Mouse (Mus musculus): ENCODE data around the gene Hist1h3f. TPM values are rescaled to one million over a fixed set of nuclear protein-coding genes. Genes with fewer than 3 reads are reported as not detected.

Gene Hist1h3f
- polyA plus RNA-seq, 1 experiment from 2014 or later = 1.4 TPM

DNA sequence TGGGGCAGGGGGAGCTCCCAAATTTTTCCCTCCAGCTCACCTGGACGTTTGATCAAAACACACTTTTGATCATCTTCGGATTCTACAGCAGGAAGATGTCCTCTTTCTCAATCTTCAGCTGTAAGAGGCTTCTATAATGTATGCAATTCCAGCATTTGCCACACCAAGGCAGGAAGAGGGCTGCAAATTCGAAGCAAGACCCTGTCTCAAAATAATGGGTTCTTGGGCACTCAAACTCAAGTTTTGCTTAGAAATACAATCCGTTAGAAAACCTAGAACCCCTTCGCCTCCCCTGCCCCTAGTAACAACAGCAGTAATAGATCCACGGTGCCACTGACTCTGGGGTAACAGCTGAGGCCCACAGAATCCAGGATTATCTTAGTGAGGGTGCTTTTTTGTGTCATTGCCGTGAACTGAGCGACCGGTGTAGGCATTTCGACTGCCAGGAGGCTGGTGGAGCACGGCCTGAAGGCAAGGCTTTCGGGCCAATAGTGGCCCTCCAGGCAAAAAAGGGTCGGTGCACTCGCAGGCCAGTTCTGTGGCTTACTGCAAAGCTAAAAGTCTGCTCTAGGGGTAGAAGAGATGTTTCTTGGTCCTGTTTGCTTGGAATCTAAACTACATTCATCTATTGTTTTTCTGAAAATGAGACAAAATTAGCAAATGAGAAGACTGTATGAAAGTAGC is 38.0 kb upstream of the Hist1h3f start:
- H3K36me3 ChIP-seq (replicated peaks) = no peaks in the 10 kb centered on the region
- peak overlapping the region; percentile 49; the same call in 1 of the 2 replicates for H3K27ac ChIP-seq (replicated peaks)
- peak overlapping the region; percentile 76 for H3K4me2 ChIP-seq
- ATAC-seq (ENCODE audit: insufficient read depth) = 0 out of 2 replicates have a peak, but pooled peaks have one; percentile 33
- no peaks in the 10 kb centered on the region for H3K9me3 ChIP-seq (replicated peaks)
- H3K4me3 ChIP-seq (replicated peaks) = peak overlapping the region; percentile 55
- no peaks in the 10 kb centered on the region for H3K27me3 ChIP-seq
- WGBS (ENCODE audit: insufficient replicate concordance) = 4% methylated on average over 14 of the region's 14 CpGs
- peaks cover 60% of the 10 kb centered on the region for H3K4me1 ChIP-seq (replicated peaks)
- H3K9ac ChIP-seq = peak overlapping the region; percentile 64

DNA sequence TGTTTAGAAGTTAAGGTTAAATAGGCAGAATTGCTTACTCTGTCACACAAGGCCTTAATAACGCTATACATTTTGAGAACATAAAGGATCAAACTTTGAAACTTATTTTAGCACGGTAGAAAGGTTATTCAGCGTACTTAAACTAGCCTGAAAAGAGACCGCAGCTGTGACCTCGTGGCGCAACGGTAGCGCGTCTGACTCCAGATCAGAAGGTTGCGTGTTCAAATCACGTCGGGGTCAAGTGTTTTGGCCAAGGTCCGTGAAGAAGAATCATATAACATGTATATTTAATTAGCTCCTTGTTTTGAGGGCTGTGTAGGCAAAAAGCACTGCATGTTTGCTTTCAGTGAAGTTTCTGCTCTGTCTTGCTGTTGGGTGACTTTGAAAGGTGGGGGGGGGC is 37.5 kb upstream of the Hist1h3f start:
- Histone ChIP-seq H3K9ac (peak overlapping the region; percentile 64), H3K9me3 (replicated peaks) (no peaks in the 10 kb centered on the region), H3K4me3 (replicated peaks) (peak overlapping the region; percentile 55), H3K4me1 (replicated peaks) (peaks cover 56% of the 10 kb centered on the region), H3K36me3 (replicated peaks) (no peaks in the 10 kb centered on the region), H3K27me3 (no peaks in the 10 kb centered on the region), H3K27ac (replicated peaks) (0 out of 2 replicates have a peak overlapping the region, but pooled peaks have one; percentile 31), H3K4me2 (peak overlapping the region; percentile 76)
- WGBS (ENCODE audit: insufficient replicate concordance) = under 1% methylated on average over 13 of the region's 13 CpGs
- ATAC-seq (ENCODE audit: insufficient read depth) = peak; percentile 58

DNA sequence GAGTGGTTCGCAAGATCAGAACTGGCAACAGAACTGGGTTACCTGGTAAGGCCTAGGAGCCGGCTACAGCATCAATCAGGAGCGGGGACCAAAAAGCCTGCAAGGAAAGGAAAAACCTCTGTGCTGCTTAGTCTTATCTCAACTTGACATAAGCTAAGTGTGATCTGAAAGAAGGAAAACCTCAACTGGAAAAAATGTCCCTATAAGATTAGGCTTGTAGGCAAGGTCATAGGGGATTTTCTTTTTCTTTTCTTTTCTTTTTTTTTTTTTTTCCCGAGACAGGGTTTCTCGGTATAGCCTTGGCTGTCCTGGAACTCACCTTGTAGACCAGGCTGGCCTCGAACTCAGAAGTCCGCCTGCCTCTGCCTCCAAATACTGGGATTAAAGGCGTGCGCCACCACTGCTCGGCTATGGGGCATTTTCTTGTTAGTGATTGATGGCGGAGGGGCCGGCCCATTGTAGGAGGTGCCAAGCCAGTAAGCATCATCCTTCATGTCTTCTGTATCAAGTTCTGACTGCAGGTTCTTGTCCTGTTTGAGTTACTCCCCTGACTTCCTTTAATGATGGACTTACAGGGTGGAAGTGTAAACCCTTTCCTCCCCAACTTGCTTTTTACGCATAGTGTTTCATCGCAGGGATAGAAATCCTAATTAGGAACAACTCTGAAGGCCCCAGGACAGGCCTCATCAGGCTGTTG is 36.9 kb upstream of the Hist1h3f start:
- H3K4me2 ChIP-seq = peak overlapping the region; percentile 76
- no peaks in the 10 kb centered on the region for H3K9me3 ChIP-seq (replicated peaks)
- peak overlapping the region; percentile 55 for H3K4me3 ChIP-seq (replicated peaks)
- H3K27me3 ChIP-seq = no peaks in the 10 kb centered on the region
- H3K4me1 ChIP-seq (replicated peaks) = peaks cover 53% of the 10 kb centered on the region
- no peak overlapping the region for H3K9ac ChIP-seq
- H3K36me3 ChIP-seq (replicated peaks) = no peaks in the 10 kb centered on the region
- 0 out of 2 replicates have a peak, but pooled peaks have one; percentile 26 for ATAC-seq (ENCODE audit: insufficient read depth)
- WGBS (ENCODE audit: insufficient replicate concordance) = 10% methylated on average over 14 of the region's 14 CpGs
- 0 out of 2 replicates have a peak overlapping the region, but pooled peaks have one; percentile 31 for H3K27ac ChIP-seq (replicated peaks)

GRCm38 (mm10) chr13:23510127-23510526 is 33.7 kb upstream of the Hist1h3f start:
- ATAC-seq (ENCODE audit: insufficient read depth) = no peak
- 42% methylated on average over 1 of the region's 1 CpGs for WGBS (ENCODE audit: insufficient replicate concordance)

DNA sequence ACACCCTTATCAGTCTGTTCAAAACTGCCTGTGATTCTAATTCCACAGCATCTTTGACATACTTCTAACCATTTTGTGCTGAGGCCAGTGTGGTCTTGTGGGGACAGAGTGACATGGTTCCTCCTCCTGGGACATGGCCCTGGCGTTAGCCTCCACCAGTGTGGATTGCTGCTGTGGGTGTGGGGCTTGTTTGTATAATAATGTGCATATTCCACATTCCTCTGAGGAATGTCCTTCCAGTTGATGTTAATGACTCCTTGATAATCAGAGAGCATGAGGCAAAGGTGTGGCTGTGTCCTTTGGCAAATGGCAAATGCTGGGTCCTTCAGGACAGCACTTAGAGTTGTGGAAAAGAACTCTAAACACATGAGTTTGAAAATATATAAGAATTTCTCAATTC is 30.3 kb upstream of the Hist1h3f start:
- WGBS (ENCODE audit: insufficient replicate concordance) = 67% methylated on average over 1 of the region's 1 CpGs
- Histone ChIP-seq H3K4me2 (no peak overlapping the region), H3K4me1 (replicated peaks) (peaks cover 22% of the 10 kb centered on the region), H3K4me3 (replicated peaks) (no peak overlapping the region), H3K27me3 (no peaks in the 10 kb centered on the region), H3K9me3 (replicated peaks) (no peaks in the 10 kb centered on the region), H3K27ac (replicated peaks) (no peak overlapping the region), H3K36me3 (replicated peaks) (no peaks in the 10 kb centered on the region), H3K9ac (no peak overlapping the region)
- no peak for ATAC-seq (ENCODE audit: insufficient read depth)

More at GRCm38 (mm10) chr13:23510127-23510526, 33.7 kb upstream of the Hist1h3f start:
- H3K4me1 ChIP-seq (replicated peaks) = peaks cover 36% of the 10 kb centered on the region
- H3K4me2 ChIP-seq = no peak overlapping the region
- H3K9ac ChIP-seq = no peak overlapping the region
- H3K36me3 ChIP-seq (replicated peaks) = no peaks in the 10 kb centered on the region
- H3K4me3 ChIP-seq (replicated peaks) = no peak overlapping the region
- H3K9me3 ChIP-seq (replicated peaks) = no peaks in the 10 kb centered on the region
- no peak overlapping the region for H3K27ac ChIP-seq (replicated peaks)
- H3K27me3 ChIP-seq = no peaks in the 10 kb centered on the region

GRCm38 (mm10) chr13:23515281-23515680 is 28.6 kb upstream of the Hist1h3f start:
- H3K9ac ChIP-seq = no peak overlapping the region
- no peaks in the 10 kb centered on the region for H3K9me3 ChIP-seq (replicated peaks)
- H3K4me3 ChIP-seq (replicated peaks) = no peak overlapping the region
- no peaks in the 10 kb centered on the region for H3K27me3 ChIP-seq
- ATAC-seq (ENCODE audit: insufficient read depth) = no peak
- WGBS (ENCODE audit: insufficient replicate concordance) = 60% methylated on average over 5 of the region's 5 CpGs
- H3K36me3 ChIP-seq (replicated peaks) = no peaks in the 10 kb centered on the region
- H3K4me1 ChIP-seq (replicated peaks) = peaks cover 29% of the 10 kb centered on the region
- no peak overlapping the region for H3K27ac ChIP-seq (replicated peaks)
- H3K4me2 ChIP-seq = no peak overlapping the region

- no peak for ATAC-seq (ENCODE audit: insufficient read depth)
- H3K9ac ChIP-seq = peak overlapping the region; percentile 24; the same call in 1 of the 2 replicates
- WGBS (ENCODE audit: insufficient replicate concordance) = 50% methylated on average over 15 of the region's 15 CpGs
- H3K27ac ChIP-seq (replicated peaks) = no peak overlapping the region
- peak overlapping the region; percentile 62 for H3K4me3 ChIP-seq (replicated peaks)
- peaks cover 33% of the 10 kb centered on the region for H3K4me1 ChIP-seq (replicated peaks)
- no peaks in the 10 kb centered on the region for H3K27me3 ChIP-seq
- no peaks in the 10 kb centered on the region for H3K9me3 ChIP-seq (replicated peaks)
- peak overlapping the region; percentile 89 for H3K4me2 ChIP-seq
- no peaks in the 10 kb centered on the region for H3K36me3 ChIP-seq (replicated peaks)
Measured at GRCm38 (mm10) chr13:23515826-23516620, 27.8 kb upstream of the Hist1h3f start.

DNA sequence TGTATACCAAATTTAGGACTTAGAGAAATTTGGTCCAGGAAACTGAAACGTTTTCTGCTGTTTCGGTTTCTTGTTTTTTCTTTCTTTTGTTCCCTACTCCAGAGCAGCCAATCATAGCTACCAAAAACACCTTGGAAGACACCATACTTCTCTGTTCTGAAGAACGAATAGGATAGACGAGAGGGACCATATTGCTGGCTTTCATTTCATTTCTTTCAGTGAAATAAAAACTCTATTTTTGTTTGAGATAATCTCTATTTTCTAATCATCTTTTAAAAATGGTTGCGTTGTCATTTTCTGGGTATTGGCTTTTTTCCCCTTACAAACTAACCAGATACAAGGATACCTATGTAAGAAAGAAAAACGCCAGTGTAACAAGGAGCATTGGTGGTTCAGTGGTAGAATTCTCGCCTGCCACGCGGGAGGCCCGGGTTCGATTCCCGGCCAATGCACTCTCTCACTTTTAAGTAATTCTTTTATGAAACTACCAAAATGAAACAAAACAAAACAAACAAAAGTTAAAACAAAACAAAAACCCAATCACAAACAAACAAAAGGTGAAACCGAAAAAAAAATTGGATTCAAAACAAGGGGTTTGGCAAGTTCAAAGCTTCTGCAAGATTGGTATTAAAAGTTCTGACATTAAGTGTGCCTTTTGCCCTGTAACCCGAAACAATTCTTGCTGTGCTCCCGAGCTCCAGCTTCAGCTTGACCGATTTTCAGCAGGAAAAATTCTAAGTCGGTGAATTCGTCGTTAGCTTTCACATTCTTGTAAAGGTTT is 26.8 kb upstream of the Hist1h3f start:
- H3K4me3 ChIP-seq (replicated peaks) = peak overlapping the region; percentile 62
- H3K9ac ChIP-seq = peak overlapping the region; percentile 63
- H3K9me3 ChIP-seq (replicated peaks) = no peaks in the 10 kb centered on the region
- peak overlapping the region; percentile 84 for H3K27ac ChIP-seq (replicated peaks)
- ATAC-seq (ENCODE audit: insufficient read depth) = peak; percentile 48
- H3K4me2 ChIP-seq = peak overlapping the region; percentile 89
- H3K4me1 ChIP-seq (replicated peaks) = peaks cover 37% of the 10 kb centered on the region
- no peaks in the 10 kb centered on the region for H3K27me3 ChIP-seq
- no peaks in the 10 kb centered on the region for H3K36me3 ChIP-seq (replicated peaks)
- WGBS (ENCODE audit: insufficient replicate concordance) = under 1% methylated on average over 19 of the region's 19 CpGs

DNA sequence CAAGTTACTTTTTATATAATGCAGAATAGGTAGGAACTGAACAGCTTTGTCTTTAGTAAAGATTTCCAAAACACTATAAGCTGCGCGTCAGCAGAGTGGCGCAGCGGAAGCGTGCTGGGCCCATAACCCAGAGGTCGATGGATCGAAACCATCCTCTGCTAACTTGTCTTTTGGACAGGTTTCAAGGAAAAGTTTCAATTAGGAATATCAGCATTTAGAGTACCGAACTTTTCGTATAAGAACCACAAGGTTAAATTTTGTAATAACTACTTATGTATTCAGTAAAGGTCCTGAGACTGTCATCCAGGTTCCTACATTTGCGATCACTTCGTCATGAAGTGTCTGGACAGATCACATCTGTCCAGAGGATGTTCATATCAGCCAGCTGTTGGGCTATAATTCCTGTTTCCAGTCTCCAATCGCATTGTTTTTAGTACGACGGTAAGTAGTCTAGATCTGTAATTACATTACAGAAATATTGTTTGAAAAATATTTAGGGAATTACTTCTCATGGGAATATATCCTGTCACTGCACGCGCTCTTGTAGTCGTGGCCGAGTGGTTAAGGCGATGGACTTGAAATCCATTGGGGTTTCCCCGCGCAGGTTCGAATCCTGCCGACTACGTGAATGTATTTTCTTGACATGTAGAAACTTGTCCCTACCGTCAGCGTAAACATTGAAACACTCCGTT is 26.1 kb upstream of the Hist1h3f start:
- no peaks in the 10 kb centered on the region for H3K27me3 ChIP-seq
- no peaks in the 10 kb centered on the region for H3K9me3 ChIP-seq (replicated peaks)
- peak; percentile 81 for ATAC-seq (ENCODE audit: insufficient read depth)
- peak overlapping the region; percentile 62 for H3K4me3 ChIP-seq (replicated peaks)
- H3K4me2 ChIP-seq = peak overlapping the region; percentile 89
- under 1% methylated on average over 27 of the region's 27 CpGs for WGBS (ENCODE audit: insufficient replicate concordance)
- peak overlapping the region; percentile 63 for H3K9ac ChIP-seq
- H3K4me1 ChIP-seq (replicated peaks) = peaks cover 38% of the 10 kb centered on the region
- peak overlapping the region; percentile 84 for H3K27ac ChIP-seq (replicated peaks)
- no peaks in the 10 kb centered on the region for H3K36me3 ChIP-seq (replicated peaks)

GRCm38 (mm10) chr13:23518295-23518603 is 25.6 kb upstream of the Hist1h3f start:
- no peaks in the 10 kb centered on the region for H3K36me3 ChIP-seq (replicated peaks)
- peak overlapping the region; percentile 89 for H3K4me2 ChIP-seq
- no peaks in the 10 kb centered on the region for H3K9me3 ChIP-seq (replicated peaks)
- peak overlapping the region; percentile 62 for H3K4me3 ChIP-seq (replicated peaks)
- H3K27ac ChIP-seq (replicated peaks) = peak overlapping the region; percentile 84
- no peak for ATAC-seq (ENCODE audit: insufficient read depth)
- no peaks in the 10 kb centered on the region for H3K27me3 ChIP-seq
- under 1% methylated on average over 6 of the region's 6 CpGs for WGBS (ENCODE audit: insufficient replicate concordance)
- peaks cover 38% of the 10 kb centered on the region for H3K4me1 ChIP-seq (replicated peaks)
- peak overlapping the region; percentile 49 for H3K9ac ChIP-seq

Data from liver, embryonic 15.5 days (tissue).